Mouse (Mus musculus): Measurements from ENCODE around the gene Ccdc182.

Ccdc182 gene

GRCm38 (mm10) chr11:88281428-88282119 lies 12.3 kb upstream of the Ccdc182 start:
- no peak for DNase-seq (ENCODE audit: low spot score)

- DNase-seq (ENCODE audit: low spot score): no peak
Measured at GRCm38 (mm10) chr11:88282516-88282915, 11.3 kb upstream of the Ccdc182 start.

- no peak for DNase-seq (ENCODE audit: low spot score)
Measured at GRCm38 (mm10) chr11:88286019-88286418, 7.8 kb upstream of the Ccdc182 start.

GRCm38 (mm10) chr11:88288400-88288799 lies 5.5 kb upstream of the Ccdc182 start:
- no peak for DNase-seq (ENCODE audit: low spot score)

- no peak for DNase-seq (ENCODE audit: low spot score)
Measured at GRCm38 (mm10) chr11:88288805-88289340, 5.0 kb upstream of the Ccdc182 start.

GRCm38 (mm10) chr11:88291245-88291644 lies 2.6 kb upstream of the Ccdc182 start:
- DNase-seq (ENCODE audit: low spot score): no peak

- DNase-seq (ENCODE audit: low spot score): no peak
Measured at GRCm38 (mm10) chr11:88291688-88292087, 2.2 kb upstream of the Ccdc182 start.

- DNase-seq (ENCODE audit: low spot score): no peak
Measured at GRCm38 (mm10) chr11:88294394-88294710, 494 bp downstream of the Ccdc182 start.

- no peak for DNase-seq (ENCODE audit: low spot score)
Measured at GRCm38 (mm10) chr11:88295298-88295697, 1.4 kb downstream of the Ccdc182 start.

GRCm38 (mm10) chr11:88297526-88297925 lies 3.7 kb downstream of the Ccdc182 start:
- DNase-seq (ENCODE audit: low spot score): no peak

- DNase-seq (ENCODE audit: low spot score): no peak
Measured at GRCm38 (mm10) chr11:88299345-88299744, 5.5 kb downstream of the Ccdc182 start.

GRCm38 (mm10) chr11:88301619-88302018 lies 7.8 kb downstream of the Ccdc182 start:
- no peak for DNase-seq (ENCODE audit: low spot score)

- DNase-seq (ENCODE audit: low spot score): no peak
Measured at GRCm38 (mm10) chr11:88305759-88306158, 11.9 kb downstream of the Ccdc182 start.

GRCm38 (mm10) chr11:88307616-88308543 lies 14.0 kb downstream of the Ccdc182 start:
- DNase-seq (ENCODE audit: low spot score): no peak

GRCm38 (mm10) chr11:88309059-88309700 lies 15.3 kb downstream of the Ccdc182 start:
- no peak for DNase-seq (ENCODE audit: low spot score)

- no peak for DNase-seq (ENCODE audit: low spot score)
Measured at GRCm38 (mm10) chr11:88310773-88311172, 16.9 kb downstream of the Ccdc182 start.

GRCm38 (mm10) chr11:88311606-88312005 lies 17.7 kb downstream of the Ccdc182 start:
- no peak for DNase-seq (ENCODE audit: low spot score)

GRCm38 (mm10) chr11:88313512-88313911 lies 19.7 kb downstream of the Ccdc182 start:
- DNase-seq (ENCODE audit: low spot score): no peak

GRCm38 (mm10) chr11:88314471-88314870 lies 20.6 kb downstream of the Ccdc182 start:
- DNase-seq (ENCODE audit: low spot score): no peak

GRCm38 (mm10) chr11:88315393-88315792 lies 21.5 kb downstream of the Ccdc182 start:
- DNase-seq (ENCODE audit: low spot score): no peak

- no peak for DNase-seq (ENCODE audit: low spot score)
Measured at GRCm38 (mm10) chr11:88318850-88319249, 25.0 kb downstream of the Ccdc182 start.

GRCm38 (mm10) chr11:88327016-88327415 lies 33.2 kb downstream of the Ccdc182 start:
- DNase-seq (ENCODE audit: low spot score): no peak
